ENCODE assay signal across 1 mouse cellular context in genomic region chr6:91156554-91157236, GRCm38 (mm10).
A peak's percentile ranks its signal among the peaks of the same experiment; 100 is the strongest.
TF ChIP-seq lines count a peak whose summit lies in the region.

TSS of gene Hdac11 (plus strand) at chr6:91156665.

TF ChIP-seq in MEL, 35 proteins besides CTCF, POLR2A, EP300 and RAD21 (continued from another document):
- TF ChIP-seq KAT2A (conservative IDR thresholded peaks at IDR 0.05; ENCODE audit: low read depth, low read length) (no peak), MEF2A (IDR thresholded peaks at IDR 0.05; ENCODE audit: extremely low read depth, insufficient replicate concordance, low read depth, low read length, poor library complexity, severe bottlenecking) (no peak), NRF1 (IDR thresholded peaks at IDR 0.05; ENCODE audit: insufficient read depth, low read depth, low read length, poor library complexity, severe bottlenecking) (peak; percentile 78)
